Mouse (Mus musculus) CH12.LX (cell line): ENCODE measurements at regions not wholly inside any gene's neighbourhood (a gene's known extent, or its start where the extent isn't known, plus 50 kb on each side); places are given as distances from the start of the nearest gene placed in this dataset.

Experiments used
- CTCF ChIP-seq, 2 experiments: IDR thresholded peaks in 1 of 2; conservative IDR thresholded peaks in 1 of 2; 2 replicates each; pipeline ENCODE4 v1.5.1; 2011 to 2012; ENCODE audit warnings: low read depth in 2 of 2, low read length in 2 of 2, improper control_type of control experiment in 1 of 2, inconsistent platforms in 1 of 2, mild to moderate bottlenecking in 1 of 2, moderate library complexity in 1 of 2
- HCFC1 ChIP-seq: IDR thresholded peaks from 2 replicates; pipeline ENCODE4 v1.6.1; 2012; ENCODE audit warnings: low read depth, mild to moderate bottlenecking, inconsistent platforms, low read length, improper control_type of control experiment
- JUN ChIP-seq: IDR thresholded peaks from 2 replicates; pipeline ENCODE4 v1.6.1; 2011; ENCODE audit warnings: low read depth, mild to moderate bottlenecking, low read length, improper control_type of control experiment, moderate library complexity; ENCODE audit not compliant: insufficient read depth
- MXI1 ChIP-seq: IDR thresholded peaks from 2 replicates; pipeline ENCODE4 v1.6.1; 2011; ENCODE audit warnings: mild to moderate bottlenecking, low read depth, low read length, improper control_type of control experiment
- POLR2A ChIP-seq: IDR thresholded peaks from 2 replicates; pipeline ENCODE4 v1.6.1; 2011; ENCODE audit warnings: low read depth, mild to moderate bottlenecking, improper control_type of control experiment, low read length
- RAD21 ChIP-seq: IDR thresholded peaks from 2 replicates; pipeline ENCODE4 v1.6.1; 2011; ENCODE audit warnings: low read depth, mild to moderate bottlenecking, low read length, improper control_type of control experiment, moderate library complexity
- SMC3 ChIP-seq: IDR thresholded peaks from 2 replicates; pipeline ENCODE4 v1.6.1; 2011; ENCODE audit warnings: low read depth, low read length, improper control_type of control experiment
- ZKSCAN1 ChIP-seq: IDR thresholded peaks from 2 replicates; pipeline ENCODE4 v1.6.1; 2012; ENCODE audit warnings: low read depth, inconsistent platforms, low read length, improper control_type of control experiment, borderline replicate concordance

GRCm38 (mm10) chr15:21858540-21858939 is 690.3 kb upstream of the Cdh18 start:
- TF ChIP-seq HCFC1 (no peak), MXI1 (no peak), ZKSCAN1 (no peak), CTCF (conservative IDR thresholded peaks at IDR 0.05 in 1 of 2, IDR thresholded peaks at IDR 0.05 in 1 of 2; ENCODE audit: low read depth in 2 of 2, low read length in 2 of 2) (no peak), SMC3 (no peak), JUN (no peak), RAD21 (no peak), POLR2A (no peak)
